Mouse (Mus musculus): Measurements from ENCODE around the gene Il10.

- TF ChIP-seq CTCF (IDR thresholded peaks at IDR 0.05; ENCODE audit: borderline replicate concordance, control insufficient read depth, extremely low read depth, insufficient read depth, low read length, poor library complexity) (no peak), POLR2A (IDR thresholded peaks at IDR 0.05; ENCODE audit: control insufficient read depth, extremely low read depth, insufficient read depth, low read length, poor library complexity) (no peak)
Observed at GRCm38 (mm10) chr1:131000296-131000695, 19.3 kb upstream of the Il10 start.
